Mouse (Mus musculus) thymus, postnatal 0 days (tissue): Measurements from ENCODE around the gene Bag5. TPM values are rescaled to one million over a fixed set of nuclear protein-coding genes. Genes with fewer than 3 reads are reported as not detected.
A peak's percentile ranks its signal among the peaks of the same experiment; 100 is the strongest.

Experiments used
- DNase-seq: peaks from one replicate; pipeline ENCODE4 v3.0.0-alpha.2; 2015; ENCODE audit warnings: low spot score
- polyA plus RNA-seq: library from polyadenylated mRNA; unstranded; fragments of >200 nt; fragmentation: Nextera tagmentation; extraction: Ambion mirVana; gene quantifications from 2 replicates; pipeline ENCODE4 v1.2.1, GENCODE M21; 2015

The Bag5 gene
- polyA plus RNA-seq, 1 experiment from 2014 or later, result 54.1 TPM

DNA sequence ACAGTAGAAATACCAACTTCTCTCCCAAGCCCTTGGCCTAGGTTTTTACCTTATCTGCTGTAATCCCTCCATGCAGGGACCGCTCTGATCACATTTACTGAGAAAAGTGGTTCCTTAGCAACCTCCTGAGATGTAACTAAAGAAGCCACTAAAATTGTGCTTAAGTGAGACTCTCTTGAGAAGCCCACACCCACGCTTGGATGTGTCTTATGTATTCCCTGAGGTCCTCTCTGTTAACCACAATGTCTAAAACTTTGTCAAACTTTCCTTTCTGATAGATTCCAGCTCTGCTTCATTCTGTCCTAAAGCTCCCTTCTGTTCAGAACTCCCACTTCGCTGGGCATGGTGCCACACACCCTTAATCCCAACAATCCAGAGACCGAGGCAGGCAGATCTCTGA, 13.5 kb downstream of the Bag5 start:
- no peak for DNase-seq

DNA sequence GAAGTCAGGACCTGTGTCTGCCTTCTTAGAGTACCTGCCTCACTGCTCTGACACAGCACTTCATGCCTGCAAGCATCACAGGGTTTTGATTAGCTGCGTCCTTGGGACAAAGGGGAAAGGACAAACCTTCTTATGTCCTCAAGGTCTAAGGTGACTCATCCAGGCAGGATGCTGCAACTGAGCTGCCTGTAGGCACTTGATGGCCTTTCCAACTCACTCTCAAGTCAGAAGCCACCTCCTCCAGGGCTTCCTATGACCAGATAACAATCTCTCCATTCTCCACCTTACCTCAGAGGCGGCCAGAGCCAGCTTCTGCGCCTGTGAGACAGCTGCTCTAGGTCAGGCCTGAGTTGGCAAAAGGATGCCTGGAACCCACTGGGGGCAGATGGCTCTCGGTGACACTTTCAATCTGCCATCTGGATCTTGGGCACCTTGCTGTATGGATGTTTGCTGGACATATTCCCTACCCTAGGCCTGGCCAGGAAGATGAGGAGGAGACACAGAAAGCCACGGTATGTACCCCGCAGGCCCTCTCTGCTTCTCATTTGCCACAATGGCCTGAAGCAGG, 14.6 kb downstream of the Bag5 start:
- DNase-seq, result no peak

DNA sequence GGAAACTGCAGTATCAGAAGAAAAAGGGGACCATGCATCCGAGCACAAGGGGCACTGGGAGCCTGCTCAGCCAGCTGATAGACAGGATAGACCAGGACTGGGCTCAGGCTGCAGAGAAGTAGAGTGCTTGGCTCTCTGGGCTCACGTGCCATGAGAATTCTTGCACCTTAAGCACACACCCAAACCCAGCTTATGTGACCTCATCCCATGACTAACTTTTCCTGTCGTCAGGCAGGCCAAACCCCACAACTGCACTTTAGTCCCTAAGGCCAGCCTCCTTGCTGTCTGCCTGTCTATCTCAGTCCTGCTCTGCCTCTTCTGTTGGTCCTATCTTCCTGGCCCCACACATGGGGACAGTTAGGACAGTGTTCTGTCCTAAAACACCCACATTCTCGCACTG, 15.3 kb downstream of the Bag5 start:
- no peak for DNase-seq

DNA sequence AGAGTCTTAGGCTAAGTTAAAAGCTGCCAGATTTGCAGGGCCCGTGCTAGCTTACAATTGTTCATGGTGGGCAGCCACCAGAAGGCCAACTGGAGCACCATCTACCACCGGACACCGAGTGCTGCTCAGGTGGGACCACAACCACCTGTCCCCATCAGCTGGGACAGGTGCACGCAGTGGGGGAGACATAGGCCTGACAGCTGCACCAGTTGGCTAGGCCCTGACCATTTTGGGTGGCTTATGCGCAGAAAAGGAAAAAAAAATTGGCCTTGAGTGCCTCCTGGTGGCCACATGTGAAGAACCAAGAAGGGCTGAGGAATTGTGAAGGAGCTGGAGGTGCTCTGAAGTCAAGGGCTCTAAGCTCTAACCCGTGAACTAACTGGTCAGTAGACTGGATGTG, 16.8 kb downstream of the Bag5 start:
- peak; percentile 90 for DNase-seq

DNA sequence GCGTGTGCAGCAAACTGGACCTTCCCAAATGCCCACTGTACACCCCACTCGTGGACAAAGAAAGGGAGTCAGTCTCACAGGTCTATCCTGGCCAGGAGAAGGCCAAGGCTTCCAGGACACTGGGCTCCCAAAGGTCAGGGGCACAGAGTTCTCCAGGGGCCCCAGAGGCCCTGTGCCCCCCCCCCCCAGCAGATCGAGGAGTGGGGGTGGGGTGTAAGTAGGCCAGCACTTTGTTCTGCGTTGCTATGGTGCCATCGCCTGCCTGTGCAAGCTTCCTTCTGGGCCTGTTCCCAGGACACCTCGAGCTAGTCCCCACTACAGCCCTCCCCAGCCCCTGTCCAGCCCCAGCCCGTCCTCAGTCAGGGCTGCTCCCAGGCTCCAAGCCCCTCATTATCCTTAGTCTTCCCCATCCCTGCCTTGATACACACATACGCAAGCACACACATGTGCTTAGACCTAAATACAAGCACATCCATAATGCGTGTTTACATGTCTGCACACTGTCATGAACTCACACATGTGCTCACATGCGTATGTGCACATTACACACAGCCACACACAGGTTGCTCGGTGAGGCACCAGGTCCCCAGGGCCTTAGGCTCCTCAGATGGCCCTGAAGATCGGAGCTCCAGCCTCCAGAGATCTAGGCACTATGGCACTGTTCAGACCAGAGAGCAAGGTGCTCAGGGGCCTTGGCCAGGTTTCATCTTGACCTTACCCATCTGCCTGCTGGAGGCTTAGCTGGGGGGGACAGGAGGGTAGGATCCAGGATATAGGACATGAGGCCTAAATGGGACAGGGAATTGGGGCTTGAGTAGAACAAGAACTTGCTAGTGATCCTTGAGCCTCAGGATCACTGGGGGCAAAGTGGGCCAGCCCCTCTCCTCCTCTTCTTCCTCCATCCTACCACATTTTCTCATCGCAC, 17.9 kb downstream of the Bag5 start:
- DNase-seq, result peak; percentile 37

DNA sequence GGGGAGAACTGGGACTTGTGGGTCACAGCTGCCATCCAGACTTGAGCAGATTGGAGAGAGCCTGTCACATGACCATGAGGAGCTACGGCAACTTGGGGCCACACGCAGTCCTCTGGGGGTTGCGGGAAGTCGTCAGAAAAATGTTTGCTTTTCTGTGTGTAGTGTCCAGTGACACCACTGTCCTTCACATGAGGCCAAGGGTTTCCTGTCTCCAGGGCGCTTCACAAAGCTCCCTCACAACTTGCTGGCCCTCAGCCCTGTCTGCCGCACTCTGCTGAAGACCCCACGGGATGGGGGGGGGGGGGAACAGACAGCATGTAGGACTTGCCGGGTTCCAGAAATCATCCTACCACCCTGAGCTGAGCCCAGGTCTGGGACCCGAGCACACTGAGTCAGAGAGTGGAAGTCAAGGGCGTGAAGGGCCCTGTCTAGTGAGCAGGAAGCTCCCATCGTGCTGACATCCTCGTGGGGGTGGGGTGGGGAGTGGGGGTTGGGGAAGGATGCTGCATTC, 18.7 kb downstream of the Bag5 start:
- peak; percentile 72 for DNase-seq

DNA sequence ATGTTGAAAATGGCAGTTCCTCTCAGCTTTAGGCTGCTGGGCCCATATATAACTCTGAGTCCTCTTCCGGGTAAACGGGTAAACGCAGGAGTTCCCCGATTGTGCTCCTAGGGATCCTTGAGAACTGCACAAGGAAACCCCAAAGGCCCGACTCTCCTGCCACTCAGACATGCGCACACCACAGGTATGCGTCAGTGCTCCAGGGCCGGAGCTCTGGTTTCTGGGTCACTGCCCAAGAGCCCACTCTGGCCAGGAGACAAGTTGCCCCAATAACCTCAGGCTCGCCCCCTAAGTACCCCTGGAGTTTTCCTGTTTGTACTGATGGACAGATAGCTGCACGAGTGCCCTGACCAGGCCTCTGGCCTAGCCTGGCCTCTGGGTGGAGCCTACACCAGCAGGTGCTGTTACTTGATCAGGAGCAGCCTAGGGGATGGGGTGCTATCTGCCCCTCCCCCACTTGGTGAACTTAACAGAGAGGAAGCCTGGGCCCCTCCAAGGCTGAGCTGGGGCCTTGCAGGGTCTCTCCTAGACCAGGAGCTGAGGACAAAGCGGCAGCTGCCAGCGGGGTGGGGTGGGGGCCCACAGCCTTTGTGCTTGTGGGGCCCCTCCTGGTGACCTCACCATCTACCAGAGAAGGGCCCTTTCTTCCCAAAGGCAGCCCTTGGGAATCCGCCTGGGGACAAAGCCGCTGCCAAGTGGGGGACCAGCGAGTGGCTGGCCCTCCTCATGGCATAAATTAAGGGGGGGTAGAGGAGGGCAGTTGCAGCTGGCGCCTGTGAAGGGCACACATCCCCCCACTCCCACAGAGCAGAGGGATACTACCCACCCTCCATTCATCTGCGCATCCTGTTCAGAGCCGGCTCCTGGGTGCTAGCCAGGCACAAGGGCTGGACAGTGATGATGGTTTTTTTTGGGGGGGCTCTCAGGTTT, 19.5 kb downstream of the Bag5 start:
- peak; percentile 62 for DNase-seq

DNA sequence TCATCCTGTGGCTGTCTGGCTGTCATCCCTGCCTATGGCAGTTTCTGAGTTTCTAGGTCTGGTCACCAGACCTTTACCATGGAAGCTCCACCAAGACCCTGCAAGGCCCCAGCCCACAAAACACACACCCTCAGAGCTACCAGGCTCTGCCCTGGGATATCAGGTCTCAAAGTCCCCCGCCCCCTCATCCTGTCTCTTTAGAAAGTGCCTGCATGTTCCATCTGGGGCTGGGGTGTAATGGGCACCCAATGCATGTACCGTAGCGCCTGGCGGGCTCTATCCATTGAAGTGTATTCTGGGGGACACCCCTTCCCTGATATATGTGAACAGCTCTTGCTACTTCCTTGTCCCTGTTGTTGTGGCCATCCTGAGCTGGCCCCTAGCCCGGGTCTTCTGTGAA, 20.2 kb downstream of the Bag5 start:
- peak; percentile 35 for DNase-seq

DNA sequence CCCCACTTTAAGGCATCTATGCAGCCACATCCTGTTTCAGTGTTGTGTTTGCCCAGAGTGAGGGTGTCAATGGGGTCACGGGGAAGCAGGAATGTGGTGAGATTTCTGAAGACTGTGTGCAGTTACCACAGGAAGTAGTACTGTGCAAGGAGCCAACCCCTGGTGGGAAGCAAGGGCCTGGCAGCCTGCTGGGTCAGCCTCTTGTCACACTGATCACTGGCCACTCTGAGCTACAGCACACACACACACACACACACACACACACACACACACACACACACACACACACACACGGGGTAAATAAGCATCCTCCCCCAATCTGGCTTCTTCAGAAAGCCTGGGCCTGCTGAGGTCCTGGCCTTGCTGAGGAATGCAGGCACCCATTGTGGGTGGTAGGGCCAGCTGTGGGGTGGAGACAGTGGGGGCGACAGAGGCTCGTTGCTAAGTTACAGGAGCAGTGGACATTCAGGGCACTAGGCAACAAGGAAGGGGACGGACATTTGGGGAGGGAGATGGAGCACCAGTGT, 21.6 kb downstream of the Bag5 start:
- peak; percentile 85 for DNase-seq

DNA sequence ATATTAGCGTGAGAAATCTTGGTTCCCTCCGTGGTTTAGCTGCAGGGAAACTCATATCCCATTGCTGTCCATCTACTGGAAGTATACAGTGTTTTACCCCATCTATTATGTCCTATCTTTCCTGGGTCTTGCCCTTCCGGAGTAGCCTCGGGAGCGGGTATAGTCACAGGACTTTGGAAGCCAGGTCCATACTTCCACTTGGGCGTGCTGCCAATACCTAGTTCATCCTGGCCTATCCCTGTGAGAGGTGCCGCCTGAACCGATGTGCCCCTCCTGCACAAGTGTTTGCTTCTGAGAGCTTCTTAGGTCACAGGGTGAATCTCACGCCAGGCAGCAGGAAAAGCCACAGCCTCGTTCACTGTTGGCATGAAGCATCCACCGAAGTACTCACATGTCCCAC, 23.6 kb downstream of the Bag5 start:
- no peak for DNase-seq

DNA sequence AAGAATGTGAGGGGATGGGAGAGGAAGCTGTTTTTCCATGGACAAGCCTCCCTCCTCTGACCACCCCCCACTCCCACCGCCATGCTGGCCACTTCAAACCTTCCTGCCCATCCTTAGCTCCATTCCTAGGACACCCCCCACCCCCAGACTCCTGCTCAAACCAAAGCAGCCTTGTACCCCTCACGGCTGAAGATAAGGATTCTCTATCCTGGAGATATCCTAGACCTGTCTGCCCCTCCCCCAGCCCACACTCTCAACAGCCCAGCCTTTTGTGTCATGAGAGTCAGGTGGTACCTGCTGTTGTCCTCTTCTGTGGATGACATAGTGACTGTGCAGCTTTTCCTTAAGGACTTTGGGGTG, 25.0 kb downstream of the Bag5 start:
- no peak for DNase-seq

DNA sequence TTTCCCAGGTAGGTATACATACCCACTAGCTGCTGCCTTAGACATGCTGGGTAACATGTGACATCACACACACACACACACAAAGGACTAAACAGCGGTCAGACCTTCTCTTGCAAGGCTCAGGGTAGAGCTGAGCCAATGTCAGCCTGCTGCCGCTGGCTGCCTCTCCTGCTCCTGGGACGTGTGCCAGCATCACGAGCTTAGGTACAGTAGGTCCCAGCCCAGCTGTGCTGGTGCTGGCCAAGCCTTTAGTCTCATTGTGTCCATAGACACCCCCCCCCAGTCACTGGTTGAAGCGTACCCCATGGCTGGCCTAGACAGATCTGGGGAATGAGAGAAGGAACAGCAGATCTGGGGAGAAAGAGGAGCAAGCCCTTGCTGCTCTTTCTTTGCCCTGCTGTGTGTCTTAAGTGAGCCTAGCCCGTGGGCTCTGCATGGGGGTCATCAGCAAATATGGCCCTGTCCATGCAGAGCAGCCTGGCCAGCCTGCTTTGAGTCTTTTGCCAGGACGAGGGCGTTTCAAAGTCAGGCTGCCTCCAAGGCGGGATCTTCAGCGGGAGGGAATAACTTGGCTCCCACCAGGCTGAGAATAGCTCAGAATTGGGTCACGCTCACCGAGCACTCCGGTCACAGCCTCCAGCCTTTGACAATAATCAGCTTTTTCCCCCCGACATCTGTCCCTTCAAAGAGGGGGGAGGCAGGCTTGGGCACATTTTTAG, 25.5 kb downstream of the Bag5 start:
- DNase-seq, result no peak

DNA sequence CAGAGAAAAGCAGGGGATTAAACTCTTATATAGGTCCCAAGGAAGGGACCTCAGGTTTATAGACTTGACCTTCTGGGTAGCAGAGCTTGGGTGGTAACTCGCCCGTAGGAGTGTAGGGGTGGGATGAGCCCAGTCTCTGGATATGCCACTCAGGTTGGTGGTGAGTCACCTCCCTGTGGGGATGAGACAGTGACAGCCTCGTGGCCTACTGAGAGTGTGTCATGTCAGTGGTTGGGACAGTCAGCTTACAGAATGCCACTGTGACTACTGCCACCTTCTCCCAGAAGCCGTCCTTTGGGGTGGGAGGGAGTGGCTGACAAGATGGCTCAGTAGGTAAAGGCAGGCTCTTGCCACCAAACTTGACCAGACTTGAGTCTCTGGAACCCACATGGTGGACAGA, 26.7 kb downstream of the Bag5 start:
- no peak for DNase-seq

DNA sequence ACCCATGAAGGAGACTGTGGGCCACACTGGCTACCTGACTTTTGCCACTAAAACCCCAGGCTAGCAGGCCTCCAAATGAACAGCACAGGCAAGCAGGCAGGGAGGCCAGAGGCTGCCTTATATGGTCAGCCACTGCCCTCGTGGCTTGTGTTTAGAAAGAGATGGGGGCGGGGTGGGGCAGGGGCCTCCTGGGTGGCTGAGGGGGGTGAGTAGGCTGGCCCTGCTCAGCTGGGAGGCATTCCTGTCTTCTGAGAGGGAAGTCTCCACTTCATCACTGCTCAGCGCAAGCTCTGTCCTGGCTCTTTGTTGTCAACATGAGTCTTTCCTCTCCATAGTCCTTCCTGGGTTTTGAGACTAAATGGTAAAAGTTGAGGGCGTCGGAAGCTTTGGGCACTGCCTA, 30.3 kb downstream of the Bag5 start:
- no peak for DNase-seq

DNA sequence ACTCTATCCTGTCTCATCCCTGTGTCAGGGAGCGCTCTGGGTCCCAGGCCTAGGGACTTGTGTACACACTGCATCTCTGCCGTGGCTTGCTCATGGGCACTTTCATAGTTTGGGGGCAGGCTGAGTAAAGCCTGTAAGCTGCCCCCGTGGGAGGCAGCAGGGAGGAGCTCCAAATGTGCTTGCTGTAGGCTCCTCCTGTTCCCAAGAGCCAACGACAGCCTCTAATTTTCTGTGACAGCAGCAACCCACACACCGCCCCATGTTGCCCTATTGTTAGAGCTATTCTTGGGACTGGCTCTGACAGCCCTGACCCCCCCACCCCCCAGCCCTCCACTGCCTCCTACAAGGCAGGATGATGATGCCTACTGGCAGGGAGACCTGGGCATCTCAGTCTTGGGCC, 31.1 kb downstream of the Bag5 start:
- DNase-seq, result no peak

DNA sequence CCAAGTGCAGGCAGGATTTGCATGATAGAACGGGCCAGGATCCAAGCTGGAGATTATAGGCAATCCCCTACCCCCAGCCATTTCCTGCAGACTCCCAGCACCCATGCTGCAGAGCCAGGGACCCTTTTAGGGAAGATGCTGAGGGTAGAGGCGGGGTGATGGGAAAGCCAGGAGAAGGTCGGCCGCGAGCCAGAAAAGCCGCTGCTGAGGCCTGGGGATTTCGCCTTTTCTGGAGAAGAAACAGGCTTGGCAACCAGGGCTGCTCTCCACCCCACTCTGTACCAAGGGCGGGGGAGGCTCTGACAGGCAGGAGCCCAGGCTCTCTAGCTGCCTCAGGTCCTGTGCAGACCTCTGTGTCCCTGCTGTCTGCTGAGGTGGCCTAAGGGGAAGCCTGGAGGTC, 31.8 kb downstream of the Bag5 start:
- no peak for DNase-seq

DNA sequence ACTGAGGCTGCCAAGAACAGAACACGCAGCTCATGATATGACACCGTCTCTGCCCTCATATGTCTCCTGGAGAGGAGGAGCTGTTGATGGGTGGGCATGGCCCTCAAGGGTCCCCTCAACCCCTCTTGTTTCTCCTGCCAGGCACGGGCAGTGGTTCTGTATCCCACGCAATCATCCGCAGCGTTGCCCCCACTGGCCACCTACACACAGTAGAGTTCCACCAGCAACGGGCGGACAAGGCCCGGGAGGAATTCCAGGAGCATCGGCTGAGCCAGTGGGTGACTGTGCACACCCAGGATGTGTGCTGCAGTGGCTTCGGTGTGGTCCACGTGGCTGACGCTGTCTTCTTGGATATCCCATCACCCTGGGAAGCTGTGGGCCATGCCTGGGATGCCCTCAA, 32.4 kb downstream of the Bag5 start:
- DNase-seq, result no peak

DNA sequence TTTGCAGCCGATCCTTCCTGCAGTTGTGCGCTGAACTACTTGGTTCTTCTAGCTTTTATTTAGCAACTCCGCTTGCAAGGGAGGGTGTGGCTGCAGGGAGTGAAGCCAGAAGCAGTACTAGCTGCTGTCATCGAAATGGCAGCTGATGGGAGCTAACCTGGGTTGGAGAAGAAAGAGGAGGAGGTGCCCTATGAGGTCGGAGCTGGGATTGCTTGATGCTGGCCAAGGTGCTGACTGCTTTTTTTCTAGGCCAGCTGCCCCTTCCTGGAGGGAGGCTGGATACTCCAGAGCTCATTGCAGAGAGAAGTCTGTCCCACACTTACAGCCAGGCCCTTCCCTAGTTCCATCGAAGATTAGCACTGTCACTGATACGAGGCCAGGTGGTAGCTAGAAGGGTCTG, 34.1 kb downstream of the Bag5 start:
- DNase-seq, result no peak

DNA sequence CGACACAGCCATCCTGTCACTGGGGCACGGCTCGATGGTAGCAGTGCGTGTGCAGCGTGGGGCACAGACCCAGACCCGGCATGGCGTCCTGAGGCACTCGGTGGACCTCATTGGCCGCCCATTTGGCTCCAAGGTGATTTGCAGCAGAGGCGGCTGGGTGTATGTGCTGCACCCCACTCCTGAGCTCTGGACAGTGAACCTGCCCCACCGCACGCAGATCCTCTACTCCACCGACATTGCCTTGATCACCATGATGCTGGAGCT, 34.5 kb downstream of the Bag5 start:
- no peak for DNase-seq

DNA sequence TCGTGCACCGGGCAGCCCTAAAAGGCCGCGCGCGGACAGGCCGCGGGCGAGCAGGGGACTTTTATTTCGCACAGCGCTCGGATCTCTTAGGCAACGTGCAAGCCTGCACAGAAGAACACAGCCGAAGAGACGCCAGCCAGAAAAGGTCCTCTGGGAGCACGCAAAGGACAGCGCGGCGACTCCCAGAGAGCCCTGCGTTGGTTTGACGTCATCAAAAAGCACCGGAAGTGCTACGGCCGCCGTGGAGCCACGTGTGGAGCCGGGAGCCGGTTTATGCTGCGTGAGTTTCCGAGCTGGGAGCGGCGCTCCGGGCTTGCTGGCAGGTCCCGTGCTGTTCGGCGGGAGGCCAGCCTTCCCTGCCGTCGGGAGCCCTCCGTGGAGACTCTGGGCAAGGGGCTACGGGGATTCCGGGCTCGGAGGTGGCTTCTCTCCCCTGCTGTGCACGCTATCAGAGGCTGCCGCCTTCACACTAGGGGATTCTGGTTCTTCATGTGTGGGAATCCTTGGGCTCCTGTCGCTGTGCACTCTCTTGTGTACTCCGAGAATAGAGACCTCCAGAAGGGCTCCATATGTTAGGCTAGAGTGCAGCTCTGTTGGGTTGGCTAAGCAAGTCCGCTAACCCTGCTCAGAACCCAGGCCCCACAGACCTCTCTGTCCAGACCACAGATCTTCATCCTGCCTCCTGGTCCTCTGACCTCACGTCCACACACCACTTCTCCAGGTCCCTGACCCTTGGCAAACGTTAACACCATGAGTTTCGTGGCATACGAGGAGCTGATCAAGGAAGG, 35.0 kb downstream of the Bag5 start, which contains the start of gene Trmt61a:
TSS of gene Trmt61a (plus strand) at position 224 of the 788 bp plus-strand sequence.
- peak; percentile 93 for DNase-seq
